Mouse (Mus musculus) urinary bladder, adult 18-20 months (tissue): Measurements from ENCODE around the gene Ppig.
"Not testable (repeated sequence)": the region's sequence is repeated elsewhere in the genome, so short reads cannot be mapped to it uniquely, and the experiment has no call there.

Source experiments
- DNase-seq, 2 experiments: peaks; one replicate each; pipeline ENCODE4 v3.0.0; 2022; ENCODE audit warnings: low spot score in 2 of 2, mixed read lengths in 2 of 2

The Ppig gene

DNA sequence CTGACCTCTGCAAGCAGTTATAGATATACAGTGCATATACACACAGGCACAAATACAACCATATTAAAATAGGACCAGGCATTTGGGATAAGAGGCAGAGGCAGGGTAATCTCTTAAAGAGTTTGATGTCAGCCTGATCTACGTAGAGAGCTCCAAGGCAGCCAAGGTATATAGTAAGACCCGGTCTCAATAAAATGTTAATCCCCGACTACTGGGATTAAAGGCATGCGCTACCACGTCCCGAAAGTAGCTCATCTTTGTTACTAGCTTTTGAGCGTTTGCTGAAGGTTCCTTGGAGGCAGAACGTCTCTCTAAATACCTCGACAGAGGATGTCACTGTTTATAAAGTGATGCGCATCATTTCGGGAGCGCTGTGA lies at the start of gene Ppig:
Ppig (plus strand) TSS at position 273 of the 377 bp plus-strand sequence.
- no peak for DNase-seq

DNA sequence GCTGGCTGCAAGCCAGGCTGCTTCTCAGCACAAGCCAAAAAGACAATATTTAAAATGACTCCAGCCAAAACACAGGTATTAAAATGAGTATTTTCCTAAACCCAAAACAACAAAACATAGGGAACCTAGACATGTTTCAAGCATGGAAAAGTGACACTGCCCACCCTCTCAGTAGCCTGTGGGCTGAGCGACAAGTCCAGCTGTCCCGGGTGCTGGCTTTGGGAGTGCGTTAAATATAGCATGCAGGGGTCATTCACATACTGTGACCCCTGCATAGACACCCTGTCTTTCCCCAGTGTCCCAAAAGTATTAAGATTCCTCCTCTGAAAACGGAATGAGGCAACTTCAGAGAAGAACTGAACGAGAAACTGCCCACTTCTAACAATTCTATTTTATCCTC lies 48.6 kb upstream of the Ppig start:
- DNase-seq = no peak

DNA sequence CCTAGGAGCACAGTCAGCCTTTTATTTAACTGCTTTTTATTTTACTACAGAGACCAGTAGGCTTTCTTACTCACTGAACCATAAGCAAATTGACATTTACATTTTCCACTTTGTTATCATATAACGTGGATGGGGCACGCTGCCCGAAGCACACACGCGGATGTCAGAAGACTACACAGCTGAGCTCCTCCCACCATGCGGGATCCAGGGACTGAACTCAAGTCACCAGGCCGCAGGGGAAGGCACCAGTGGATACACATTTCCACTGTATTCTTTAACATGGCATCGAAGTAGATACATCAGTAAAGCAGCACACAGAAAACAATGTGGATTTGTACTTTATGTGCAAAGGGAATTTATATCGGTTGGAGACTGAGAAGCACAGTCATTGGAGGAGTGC lies 47.1 kb upstream of the Ppig start:
- DNase-seq = no peak

DNA sequence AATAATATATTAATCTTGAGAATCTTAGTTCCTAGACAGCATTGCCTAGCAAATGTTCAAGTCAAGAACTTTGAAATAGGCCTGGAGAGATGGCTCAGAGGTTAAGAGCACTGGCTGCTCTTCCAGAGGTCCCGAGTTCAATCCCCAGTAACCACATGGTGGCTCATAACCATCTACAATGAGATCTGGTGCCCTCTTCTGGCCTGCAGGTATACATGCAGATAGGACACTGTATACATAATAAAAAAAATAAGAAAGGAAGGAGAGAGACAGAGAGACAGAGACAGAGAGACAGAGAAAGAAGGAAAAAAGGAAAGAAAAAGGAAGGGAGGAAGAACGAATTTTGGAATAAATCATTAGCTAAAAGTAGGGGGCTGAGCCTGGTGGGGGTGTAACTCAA lies 45.6 kb upstream of the Ppig start:
- DNase-seq = no peak

DNA sequence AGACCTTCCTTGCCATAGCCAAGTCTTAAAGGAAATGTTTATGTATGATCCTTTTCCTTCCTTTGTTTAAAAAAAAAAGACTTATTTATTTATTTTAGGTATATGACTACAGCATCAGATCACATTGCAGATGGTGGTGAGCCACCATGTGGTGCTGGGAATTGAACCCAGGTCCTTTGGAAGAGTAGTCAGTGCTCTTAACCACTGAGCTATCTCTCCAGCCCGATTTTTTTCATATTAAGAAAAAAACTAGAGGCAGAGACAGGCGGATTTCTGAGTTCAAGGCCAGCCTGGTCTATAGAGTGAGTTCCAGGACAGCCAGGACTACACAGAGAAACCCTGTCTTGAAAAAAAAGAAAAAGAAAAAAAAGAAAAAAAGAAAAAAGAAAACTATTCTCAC lies 45.1 kb upstream of the Ppig start:
- not testable (repeated sequence) for DNase-seq

DNA sequence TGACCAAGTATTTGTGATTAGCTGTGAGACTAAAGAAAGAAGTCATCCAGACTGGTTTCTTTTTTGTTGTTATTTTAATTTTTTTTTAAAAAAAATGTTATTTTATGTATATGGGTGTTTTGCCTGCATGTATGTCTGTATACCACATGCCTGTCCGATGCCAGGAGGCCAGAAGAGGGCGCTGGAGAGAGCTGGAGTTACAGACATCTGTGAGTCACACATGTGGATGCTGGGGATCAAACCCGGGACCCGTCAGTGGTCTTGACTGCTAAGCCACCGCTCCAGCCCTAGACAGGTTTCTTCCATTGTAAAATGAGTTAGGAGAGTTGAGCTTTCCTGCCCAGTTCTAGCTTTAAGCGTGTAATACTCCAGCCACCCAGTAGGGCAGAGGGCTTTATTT lies 42.4 kb upstream of the Ppig start:
- no peak for DNase-seq

DNA sequence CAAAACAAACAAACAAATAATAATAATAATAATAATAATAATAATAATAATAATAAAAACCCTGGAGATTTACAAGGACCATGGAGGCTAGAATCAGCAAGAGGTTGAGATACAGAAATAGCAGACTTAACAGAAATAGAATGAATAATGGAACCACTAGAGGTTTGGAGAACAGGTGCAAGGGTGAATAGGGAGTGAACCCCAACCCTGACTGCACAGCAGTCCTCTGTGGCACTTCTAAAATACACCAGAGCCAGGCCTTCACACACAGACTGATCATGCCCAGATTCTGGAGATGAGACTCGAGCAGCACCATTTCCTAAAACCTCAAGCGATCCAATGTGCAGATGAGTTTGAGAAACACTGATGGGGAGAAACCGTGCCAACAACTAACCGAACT lies 40.4 kb upstream of the Ppig start:
- no peak for DNase-seq

DNA sequence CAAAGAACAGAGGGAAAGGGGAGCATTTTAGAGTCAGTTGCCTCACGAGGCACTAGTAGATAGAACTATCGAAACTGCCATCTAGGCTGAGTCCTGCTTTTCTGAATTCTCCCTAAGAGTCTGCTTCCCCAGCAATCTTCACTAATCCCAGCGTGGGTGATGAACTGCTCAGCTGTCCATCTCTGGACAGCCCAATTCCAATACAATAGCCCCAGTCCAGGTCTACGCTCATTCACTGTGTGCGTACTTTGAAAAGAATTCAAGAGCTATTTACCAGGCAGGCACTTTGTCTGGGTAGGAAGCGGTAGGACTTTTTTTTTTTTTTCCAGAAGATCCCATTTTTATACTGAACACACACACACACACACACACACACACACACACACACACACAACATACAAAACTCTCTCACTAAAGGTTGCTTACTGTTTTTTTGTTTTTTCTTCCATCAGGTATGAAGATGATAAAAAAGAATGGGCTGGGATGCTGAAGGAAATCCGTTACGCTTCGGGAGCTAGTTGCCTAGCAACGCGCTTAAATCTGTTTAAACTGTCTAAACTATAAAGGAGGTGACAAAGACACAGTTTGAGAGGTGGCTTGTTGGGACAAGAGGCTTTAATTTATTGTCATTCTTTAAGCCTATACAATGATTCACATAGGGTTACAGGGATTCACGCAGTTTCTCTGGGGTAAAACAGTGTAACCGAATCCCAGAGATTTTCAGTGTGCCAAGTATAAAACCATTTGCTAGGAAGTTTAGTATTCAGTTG lies 39.1 kb upstream of the Ppig start:
- DNase-seq = no peak

DNA sequence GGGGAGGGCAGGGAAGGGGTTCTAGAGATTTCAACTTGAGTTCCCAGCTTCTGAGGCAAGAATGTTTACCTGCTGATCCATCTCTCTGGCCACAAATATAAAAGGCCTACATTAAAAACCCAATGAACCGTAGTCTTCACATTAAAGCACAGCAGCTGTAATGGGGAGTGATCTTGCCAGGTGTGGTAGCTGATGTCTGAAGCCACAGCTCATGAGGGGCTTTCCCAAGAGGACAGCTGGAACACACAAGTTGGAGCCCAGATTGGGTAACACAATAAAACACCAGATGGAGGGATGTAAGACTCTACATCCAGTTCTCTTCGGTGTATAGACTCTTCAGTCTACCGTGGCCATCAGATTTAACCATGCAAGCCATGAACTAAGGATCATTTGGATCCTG lies 37.9 kb upstream of the Ppig start:
- DNase-seq = no peak

DNA sequence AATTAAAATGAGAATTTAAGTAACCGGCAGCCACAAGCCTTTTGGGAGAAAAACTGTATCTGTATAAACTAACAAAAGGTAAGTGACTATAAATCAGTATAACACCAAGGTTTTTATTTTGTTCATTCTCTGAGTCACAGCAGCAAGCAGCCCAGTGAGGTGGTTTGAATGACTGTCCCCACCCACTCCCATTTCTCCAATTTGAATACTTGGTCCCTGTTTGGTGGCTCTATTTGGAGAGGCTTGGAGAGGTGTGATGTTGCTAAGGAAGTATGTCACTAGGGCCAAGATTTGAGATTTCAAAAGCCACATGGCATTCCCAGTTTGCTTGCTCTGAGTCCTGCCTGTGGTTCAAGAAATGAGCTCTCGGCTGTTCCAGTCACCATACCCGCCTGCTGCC lies 32.1 kb upstream of the Ppig start:
- DNase-seq = no peak

DNA sequence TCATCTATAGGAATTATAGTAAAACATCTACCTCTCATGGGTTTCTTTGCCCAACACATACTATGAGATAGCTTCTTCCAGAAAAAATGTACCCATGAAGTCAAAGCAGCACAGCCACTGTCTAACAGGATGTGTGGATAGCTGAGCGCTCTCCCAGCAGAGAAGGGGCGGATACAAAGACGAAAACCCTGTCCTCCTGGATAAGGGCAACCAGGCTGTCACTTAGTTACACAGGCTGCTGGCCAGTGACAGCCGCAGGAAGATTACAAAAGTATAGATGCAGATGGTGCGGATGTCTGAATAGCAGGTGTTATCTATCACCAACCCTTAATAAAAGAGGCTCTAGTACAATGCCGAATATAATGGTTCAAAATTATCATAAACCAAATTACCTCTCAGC lies 31.5 kb upstream of the Ppig start:
- DNase-seq = no peak

DNA sequence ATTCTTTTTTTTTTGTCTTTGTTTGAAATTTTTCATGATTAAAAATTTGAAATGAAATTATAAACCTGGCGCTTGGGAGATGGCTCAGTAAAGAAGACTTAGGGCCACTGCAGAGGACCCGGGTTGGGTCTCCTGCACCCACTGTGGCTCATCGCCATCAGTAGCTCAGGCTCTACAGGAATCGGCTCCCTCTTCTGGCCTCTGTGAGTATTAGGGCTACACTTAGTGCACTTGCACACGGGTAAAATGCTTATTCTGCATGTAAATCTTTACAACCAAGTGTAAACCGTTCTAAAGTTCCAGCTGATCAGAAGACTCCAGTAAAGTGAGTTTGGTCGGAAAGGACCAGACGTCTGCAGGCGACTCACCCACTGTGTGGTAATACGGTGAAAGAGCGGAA lies 28.8 kb upstream of the Ppig start:
- no peak for DNase-seq

DNA sequence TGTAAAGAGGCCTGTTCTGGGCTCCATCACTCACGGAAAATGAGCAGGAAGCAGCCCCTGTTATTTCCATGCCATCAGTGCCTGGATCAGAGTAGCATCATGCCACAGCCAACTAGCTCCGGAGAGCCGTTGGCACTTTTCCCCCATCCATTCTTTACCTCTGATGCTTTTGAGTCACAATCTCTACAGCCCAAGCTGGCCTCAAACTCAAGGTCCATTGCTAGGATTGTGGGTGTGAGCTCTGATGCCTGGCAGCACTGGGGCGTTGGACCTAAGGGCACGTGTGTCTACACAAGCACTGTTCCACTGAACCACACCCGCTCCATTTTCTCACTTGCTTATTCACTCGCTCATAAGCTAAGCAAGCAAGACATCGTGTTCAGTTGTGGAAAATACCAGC lies 21.9 kb upstream of the Ppig start:
- DNase-seq = no peak

DNA sequence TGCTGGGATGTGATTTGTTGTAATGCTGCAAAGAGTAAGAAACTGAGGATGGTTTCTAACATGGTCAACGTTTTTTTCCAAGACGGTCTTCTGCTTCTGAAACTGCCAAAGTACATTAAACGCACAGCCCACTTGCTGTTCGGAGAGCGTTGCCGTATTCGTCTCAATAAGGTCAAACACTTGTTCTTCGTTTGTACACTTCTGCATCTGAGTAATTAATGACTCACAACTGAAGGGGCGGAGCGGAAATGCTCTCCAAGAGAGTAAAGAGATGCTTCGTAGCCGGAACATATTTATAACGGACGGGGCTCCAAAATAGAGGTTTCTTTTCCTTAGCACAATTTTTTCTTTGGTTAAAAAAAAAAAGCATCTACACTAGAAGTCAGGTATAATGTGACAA lies 10.2 kb upstream of the Ppig start:
- DNase-seq = no peak

DNA sequence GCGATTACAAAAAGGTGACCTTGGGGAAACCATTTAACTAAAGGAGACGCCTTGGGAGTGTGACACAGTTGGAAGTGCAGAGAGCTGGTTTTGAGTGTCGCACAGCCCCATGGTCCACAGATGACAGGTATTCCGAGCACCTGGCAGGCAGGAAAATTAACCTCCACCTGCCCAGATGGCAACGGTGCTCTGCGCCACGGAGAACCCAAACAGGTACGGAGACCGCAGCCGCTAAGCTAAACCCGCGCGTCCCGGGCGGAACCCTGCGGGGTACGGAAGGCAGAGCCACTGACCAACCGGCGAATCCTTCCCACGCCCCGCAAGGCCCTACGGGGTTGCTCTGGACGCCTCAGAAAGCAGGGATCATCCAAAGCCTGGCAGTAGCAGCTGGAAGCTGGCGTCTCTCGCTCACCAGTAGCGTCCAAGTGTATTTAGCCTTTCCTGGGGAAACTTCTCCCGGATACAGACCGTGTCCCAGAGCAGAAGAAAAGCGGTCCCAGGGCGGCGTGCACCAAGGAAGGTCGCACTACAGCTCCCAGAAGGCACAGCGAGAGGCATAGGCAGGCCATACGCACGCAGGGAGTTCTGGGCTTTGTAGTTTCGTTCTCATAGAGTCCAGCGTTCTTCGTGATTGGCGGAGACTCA lies 9.2 kb upstream of the Ppig start, which contains the start of gene Fastkd1:
Fastkd1 (minus strand) TSS at position 536 of the 645 bp plus-strand sequence.
- peak; percentile 75 to 81 for DNase-seq

DNA sequence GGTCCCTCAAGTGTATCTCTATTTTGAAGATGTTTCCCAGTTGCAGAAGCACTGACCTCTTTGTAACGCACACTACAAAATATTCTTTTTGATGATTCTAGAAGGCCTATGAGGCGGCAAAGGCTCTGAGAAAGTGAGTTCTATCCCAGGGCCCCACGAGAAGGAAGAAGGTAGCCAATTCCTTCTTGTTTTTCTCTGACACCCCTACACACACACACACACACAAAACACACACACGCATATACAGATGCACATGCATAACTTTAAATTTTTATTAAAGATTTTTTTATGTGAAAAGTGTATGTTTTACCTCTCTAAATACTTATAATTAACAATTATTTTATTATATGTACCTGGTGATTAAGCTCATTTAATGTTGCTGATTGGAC lies 8.7 kb upstream of the Ppig start:
- DNase-seq = no peak

DNA sequence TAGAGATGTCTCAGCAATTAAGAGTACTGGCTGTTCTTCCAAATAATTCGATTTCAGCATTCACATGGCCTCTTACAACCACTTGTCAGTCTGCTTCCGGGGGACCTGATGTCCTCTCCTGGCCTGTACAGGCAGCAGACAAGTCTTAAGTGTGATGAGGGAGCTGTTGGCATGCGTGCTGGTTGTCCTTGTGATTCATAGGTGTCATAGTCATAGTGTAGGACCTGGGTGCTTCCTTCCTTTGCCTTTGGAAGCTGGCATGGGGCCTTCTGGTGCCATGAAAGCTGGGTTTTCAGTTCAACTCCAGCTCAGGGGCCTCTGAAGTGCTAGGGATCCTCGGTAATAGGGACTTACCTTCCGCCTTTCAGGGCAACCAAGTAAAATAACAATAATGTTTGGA lies 8.2 kb upstream of the Ppig start:
- DNase-seq = no peak

DNA sequence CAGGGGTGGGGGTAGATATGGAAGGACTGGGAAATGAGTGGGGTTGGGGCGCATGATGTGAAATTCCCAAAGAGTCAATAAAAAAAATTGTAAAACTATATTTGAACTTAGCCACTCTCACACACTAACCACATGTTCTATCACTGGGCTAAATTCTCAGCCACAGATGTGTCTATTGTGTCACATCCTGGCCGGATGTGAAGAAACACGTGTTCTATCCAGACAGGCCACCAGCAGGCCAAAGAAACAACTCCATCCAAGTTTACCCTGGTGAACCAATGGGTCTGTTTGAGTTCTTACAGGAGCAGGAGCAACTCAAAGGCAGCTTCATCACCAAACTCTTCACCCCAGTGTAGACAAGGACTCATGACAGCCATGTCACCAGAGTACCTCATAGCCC lies 5.9 kb upstream of the Ppig start:
- no peak for DNase-seq

DNA sequence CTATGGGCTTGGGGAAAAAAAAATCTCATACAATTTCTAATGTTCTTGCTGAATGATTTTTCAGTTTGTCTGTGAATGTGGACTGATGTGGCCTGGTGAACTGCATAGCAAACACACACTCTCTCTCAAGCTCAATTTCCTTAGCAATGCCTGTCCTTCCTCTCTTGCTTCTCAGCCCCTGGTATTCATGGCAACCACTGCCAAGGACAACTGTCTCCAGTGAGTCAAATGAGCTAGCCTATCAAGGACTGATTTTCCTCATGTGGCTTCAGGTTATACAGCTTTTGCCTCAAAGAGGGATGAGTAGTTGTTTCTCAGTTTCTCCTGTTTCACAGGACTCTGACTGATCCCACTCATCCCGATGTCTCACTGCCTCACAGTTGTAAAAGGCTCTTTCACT lies 3.2 kb upstream of the Ppig start:
- no peak for DNase-seq

DNA sequence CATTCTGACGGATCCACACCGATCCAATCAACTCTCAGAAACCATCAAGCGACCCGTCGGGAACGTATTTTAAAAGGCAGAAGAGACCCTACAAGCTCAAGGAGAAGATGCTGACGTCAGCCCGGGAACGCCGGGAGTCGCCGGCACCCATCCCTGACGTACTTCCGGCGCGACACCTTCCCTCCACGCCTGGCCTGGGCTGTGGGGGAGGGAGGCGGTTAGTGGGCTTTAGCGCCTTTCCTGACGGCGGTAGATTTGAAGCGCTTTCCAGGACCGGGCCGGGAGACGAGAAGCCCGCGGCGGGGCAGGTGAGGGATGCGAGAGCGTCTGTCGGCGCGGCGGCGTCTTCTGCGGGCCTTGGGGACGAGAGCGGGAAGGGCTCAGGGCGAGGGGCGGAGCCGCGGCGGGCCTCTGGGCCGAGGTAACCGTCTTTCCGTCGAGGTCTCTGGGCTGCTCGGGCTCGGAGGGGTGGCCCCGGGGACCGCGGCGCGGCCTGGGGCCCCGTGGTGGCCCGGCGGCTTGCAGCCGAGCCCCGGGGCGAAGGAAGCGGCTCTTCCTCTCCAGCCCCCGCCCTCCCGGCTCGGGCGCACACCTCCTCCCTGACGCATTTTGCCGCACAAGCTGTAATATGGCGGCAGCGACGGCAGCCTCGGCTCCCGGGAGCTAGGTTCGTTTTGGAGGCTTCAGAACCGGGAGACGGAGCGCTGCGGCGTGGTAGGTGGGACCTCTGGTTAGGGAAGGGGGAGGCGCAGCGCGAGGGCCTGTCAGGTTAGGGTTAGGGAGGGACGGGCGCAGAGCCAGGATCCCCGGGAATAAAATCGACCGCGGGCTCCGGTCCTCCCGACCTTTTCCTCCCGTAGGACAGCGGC lies 539 bp downstream of the Ppig start:
- peak; percentile 86 for DNase-seq

DNA sequence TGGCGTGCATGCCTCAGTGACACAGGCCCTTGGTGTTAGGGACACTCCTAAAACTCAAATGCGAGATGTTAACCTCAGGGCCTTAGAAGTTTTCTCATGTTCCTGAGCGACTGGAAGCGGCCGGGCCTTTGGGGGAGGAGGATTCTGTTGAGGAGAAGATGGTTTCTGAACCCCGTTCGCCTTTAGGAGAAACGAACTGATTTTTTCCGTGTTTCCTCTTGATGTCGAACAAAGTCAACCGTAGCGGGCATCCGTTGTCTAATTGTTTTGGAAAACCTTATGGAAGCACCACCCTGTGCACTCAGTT lies 1.1 kb downstream of the Ppig start:
- no peak for DNase-seq

DNA sequence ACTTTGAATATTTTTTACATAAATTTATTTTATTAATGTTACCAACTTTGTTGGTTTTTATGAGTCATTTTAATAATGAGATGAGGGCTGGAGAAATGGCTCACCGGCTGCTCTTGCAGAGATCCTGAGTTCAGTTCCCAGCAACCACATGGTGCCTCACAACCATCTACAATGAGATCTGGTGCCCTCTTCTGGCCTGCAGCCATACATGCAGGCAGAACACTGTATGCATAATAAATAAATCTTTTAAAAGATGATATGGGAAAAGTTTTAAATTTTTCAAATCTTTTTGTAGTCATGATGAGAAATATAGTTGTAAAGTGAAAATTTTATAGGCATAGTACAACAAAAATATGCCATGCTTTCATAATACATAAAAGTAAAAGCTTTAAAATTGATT lies 22.7 kb downstream of the Ppig start:
- DNase-seq = no peak

DNA sequence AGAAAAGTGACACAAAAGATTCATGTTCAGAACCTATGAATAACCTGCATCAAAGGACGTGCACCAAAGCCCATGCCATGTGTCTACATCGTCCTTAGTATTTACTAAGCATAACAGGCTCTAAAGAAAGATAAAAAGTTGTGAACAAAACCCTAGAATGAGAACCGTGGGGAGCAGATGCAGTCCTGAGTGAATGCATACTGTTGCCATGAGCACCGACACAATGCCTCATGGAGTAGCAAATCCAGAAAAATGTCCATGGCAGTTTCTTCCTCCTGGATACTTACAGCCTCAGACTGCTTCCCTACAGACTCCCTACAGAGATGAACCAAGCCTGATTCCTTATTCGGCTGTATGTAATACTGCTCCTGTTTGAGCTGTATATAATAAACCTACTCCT lies 38.6 kb downstream of the Ppig start:
- DNase-seq = no peak
